Mouse (Mus musculus): Measurements from ENCODE around the gene Cgref1.

DNA sequence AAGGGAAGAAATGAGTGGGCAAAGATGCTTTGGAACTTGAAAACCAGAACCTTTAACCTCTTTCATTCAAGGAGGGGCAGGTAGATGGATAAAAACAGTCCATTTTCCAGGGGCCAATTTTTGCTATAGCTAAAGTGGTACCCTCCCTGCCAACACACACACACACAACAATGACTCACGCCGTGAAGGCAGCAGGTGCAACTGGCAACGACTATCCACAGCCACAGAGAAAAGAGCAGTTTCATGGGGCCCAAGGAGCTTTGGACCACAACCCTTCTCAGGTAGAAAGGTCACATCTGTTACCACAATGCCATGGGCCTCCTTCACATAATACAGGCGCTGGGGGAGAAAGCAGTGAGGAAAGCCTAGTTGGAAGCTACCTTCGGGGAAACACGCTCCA lies 10.4 kb upstream of the Cgref1 start:
- no peak for TF ChIP-seq CTCF (IDR thresholded peaks at IDR 0.05; ENCODE audit: control insufficient read depth, insufficient read depth, insufficient read length)
- TF ChIP-seq MAX (IDR thresholded peaks at IDR 0.05) = no peak
- no peak for TF ChIP-seq USF1 (IDR thresholded peaks at IDR 0.05; ENCODE audit: low read depth)
- TF ChIP-seq MYOG (IDR thresholded peaks at IDR 0.05; ENCODE audit: control insufficient read depth, extremely low read depth, insufficient read length) = no peak
- TF ChIP-seq CEBPB (IDR thresholded peaks at IDR 0.05; ENCODE audit: low read depth) = no peak
- peak; percentile 3 for TF ChIP-seq MYOD1 (IDR thresholded peaks at IDR 0.05; ENCODE audit: control insufficient read depth, insufficient read length, low read depth)

Data from C2C12 (cell line).